Mouse (Mus musculus): ENCODE results near the gene Noc2l.

Noc2l gene

Small RNA genes within 50 kb of the gene (microRNA-seq; reads per million reads assigned to microRNA genes)
- gene Mir7658 = 2.1 to 4.7 reads per million in 2 experiments

Measured in adrenal gland (tissue).